Mouse (Mus musculus) midbrain, postnatal 0 days (tissue): ENCODE data around the gene Siglecg. TPM values are rescaled to one million over a fixed set of nuclear protein-coding genes. Genes with fewer than 3 reads are reported as not detected.

Experiments
- ATAC-seq: fragments of 200-750 bp; cut with Nextera tagmentation; 2 replicates; pipeline ENCODE4 v1.8.0; 2017; ENCODE audit warnings: moderate number of reproducible peaks, mild to moderate bottlenecking, moderate TSS enrichment, moderate library complexity; ENCODE audit not compliant: low FRiP score
- DNase-seq: peaks from one replicate; pipeline ENCODE4 v3.0.0-alpha.2; 2015; ENCODE audit warnings: low spot score
- H3K27ac ChIP-seq: fragments of 300-500 bp; sonication (generic); 2 replicates; pipeline ENCODE4 v1.5.1; 2014; ENCODE audit warnings: low read depth, mild to moderate bottlenecking, low read length, mixed read lengths
- H3K27me3 ChIP-seq: fragments of 300-500 bp; sonication (generic); 2 replicates; pipeline ENCODE4 v1.6.1; 2014; ENCODE audit warnings: low read length, control low read depth, mixed read lengths; ENCODE audit not compliant: insufficient read depth
- H3K36me3 ChIP-seq: fragments of 300-500 bp; sonication (generic); 2 replicates; pipeline ENCODE4 v1.6.1; 2014; ENCODE audit warnings: low read length, control low read depth, mixed read lengths; ENCODE audit not compliant: insufficient read depth
- H3K4me1 ChIP-seq: fragments of 300-500 bp; sonication (generic); 2 replicates; pipeline ENCODE4 v1.6.1; 2014; ENCODE audit warnings: mild to moderate bottlenecking, control low read depth, antibody characterized with exemption, low read length, mixed read lengths; ENCODE audit not compliant: insufficient read depth
- H3K4me2 ChIP-seq: fragments of 300-500 bp; sonication (generic); 2 replicates; pipeline ENCODE4 v1.6.1; 2014; ENCODE audit warnings: low read depth, mild to moderate bottlenecking, low read length, mixed read lengths; ENCODE audit not compliant: poor library complexity, severe bottlenecking
- H3K4me3 ChIP-seq: fragments of 300-500 bp; sonication (generic); 2 replicates; pipeline ENCODE4 v1.5.1; 2014; ENCODE audit warnings: low read depth, mild to moderate bottlenecking, low read length, moderate library complexity
- H3K9ac ChIP-seq: fragments of 300-500 bp; sonication (generic); replicated peaks from 2 replicates; pipeline ENCODE4 v1.6.1; 2014; ENCODE audit warnings: mild to moderate bottlenecking, low read length, moderate library complexity, mixed read lengths; ENCODE audit not compliant: poor library complexity, severe bottlenecking
- H3K9me3 ChIP-seq: fragments of 300-500 bp; sonication (generic); 2 replicates; pipeline ENCODE4 v1.6.1; 2016; ENCODE audit warnings: low read length, control low read depth
- CTCF ChIP-seq: IDR thresholded peaks from 2 replicates; pipeline ENCODE4 v1.5.1; 2016; ENCODE audit warnings: antibody characterized with exemption, mild to moderate bottlenecking
- WGBS: fragments of 180-500 bp; shearing (Covaris S2); extraction: QIAGEN DNeasy Blood & Tissue Kit; methylation state at CpG from one replicate; pipeline ENCODE4 v1.1.7; 2014; 5-methylcytosine and 5-hydroxymethylcytosine counted together
- polyA plus RNA-seq: library from polyadenylated mRNA; unstranded; fragments of >200 nt; fragmentation: Nextera tagmentation; extraction: Ambion mirVana; gene quantifications from 2 replicates; pipeline ENCODE4 v1.2.1, GENCODE M21; 2015
- total RNA-seq: library from RNA; depleted of rRNA; stranded (reverse); fragments of >200 nt; gene quantifications from 2 replicates; pipeline ENCODE4 v1.2.3, GENCODE M21; 2014

Gene Siglecg
- total and polyA plus RNA-seq, 2 experiments from 2014 or later: 0.05 TPM; not detected in 1

DNA sequence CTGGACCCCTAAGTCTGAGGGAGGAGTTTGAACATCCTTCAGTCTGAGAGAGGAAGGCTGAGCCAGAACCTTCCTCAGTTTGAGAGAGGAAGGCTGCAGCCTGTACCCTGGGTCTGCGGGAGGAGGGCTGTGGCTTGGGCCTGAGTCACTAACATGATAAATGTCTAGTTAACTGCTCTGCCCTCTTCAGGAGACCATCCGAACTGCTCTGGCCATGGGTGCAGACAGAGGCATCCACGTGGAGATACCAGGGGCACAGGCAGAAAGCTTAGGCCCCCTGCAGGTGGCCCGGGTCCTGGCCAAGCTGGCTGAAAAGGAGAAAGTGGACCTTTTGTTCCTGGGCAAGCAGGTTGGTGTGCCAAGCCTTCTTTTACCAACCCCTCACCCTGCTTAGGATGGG is 44.6 kb downstream of the Siglecg start:
- Histone ChIP-seq H3K9me3 (no peaks in the 10 kb centered on the region), H3K9ac (no peak overlapping the region), H3K4me3 (no peak overlapping the region), H3K4me2 (no peak overlapping the region), H3K27me3 (no peaks in the 10 kb centered on the region), H3K4me1 (no peaks in the 10 kb centered on the region), H3K27ac (no peak overlapping the region), H3K36me3 (peaks cover 15% of the 10 kb centered on the region)
- no peak for TF ChIP-seq CTCF
- ATAC-seq (no peak), DNase-seq (no peak)
- WGBS: 49% methylated on average over 4 of the region's 4 CpGs

DNA sequence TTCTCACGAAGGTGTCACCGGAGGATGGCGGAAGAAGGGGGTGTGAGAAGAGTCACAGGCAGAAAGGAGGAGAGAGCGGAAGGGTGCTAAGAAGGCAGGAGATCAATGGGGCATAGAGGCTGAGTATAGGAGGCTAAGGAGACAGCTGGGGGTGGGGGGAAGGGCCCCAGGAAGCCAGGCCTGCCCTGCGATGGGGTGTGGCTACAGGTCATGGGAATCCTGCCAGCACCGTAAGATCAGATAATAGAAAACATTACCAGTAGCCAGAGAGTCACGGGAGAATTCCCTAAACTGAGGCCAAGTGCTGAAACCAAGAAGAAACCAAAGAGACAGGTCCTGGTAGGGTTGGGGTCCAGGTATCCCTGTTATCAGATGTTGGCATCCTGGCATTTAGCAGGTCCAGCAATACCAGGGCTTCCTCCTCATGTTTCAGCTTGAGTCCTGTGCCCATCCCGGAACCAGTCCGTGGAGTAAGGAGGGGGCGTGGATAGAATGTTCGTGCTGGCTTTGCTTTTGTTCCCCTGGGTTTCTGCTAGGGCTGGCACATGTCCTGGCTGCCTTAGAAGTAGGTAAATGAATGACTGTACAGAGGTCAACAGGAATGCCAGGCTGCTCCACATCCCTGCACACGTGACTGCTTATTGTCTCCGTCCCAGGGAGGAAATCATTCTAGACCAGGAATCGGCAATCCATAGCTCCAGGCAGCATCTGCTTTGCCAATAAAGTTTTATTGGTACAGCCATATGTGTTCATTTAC is 45.8 kb downstream of the Siglecg start:
- Histone ChIP-seq H3K9me3 (no peaks in the 10 kb centered on the region), H3K9ac (no peak overlapping the region), H3K4me1 (no peaks in the 10 kb centered on the region), H3K4me2 (no peak overlapping the region), H3K36me3 (peaks cover 15% of the 10 kb centered on the region), H3K4me3 (no peak overlapping the region), H3K27me3 (no peaks in the 10 kb centered on the region), H3K27ac (no peak overlapping the region)
- TF ChIP-seq CTCF: no peak
- DNase-seq: no peak
- 92% methylated on average over 14 of the region's 14 CpGs for WGBS
- no peak for ATAC-seq

DNA sequence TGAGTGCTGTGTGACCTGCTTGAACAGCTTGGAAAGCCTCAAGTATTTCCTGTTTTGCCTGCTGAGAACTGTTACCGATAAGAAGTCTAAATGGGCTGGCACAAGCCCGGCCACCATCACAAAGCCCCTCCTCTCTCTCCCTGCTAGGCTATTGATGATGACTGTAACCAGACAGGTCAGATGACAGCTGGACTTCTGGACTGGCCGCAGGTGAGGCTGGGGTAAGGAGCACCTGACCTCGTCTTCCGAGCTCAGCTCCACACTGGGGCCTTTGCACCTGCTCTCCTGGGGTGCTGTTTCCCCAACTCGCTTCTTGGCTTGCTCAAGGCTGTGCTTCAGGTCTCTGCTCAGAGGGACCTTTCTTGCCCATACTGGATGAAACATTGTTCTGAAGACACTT is 46.4 kb downstream of the Siglecg start:
- peaks cover 15% of the 10 kb centered on the region for H3K36me3 ChIP-seq
- no peaks in the 10 kb centered on the region for H3K27me3 ChIP-seq
- H3K4me2 ChIP-seq: no peak overlapping the region
- no peak overlapping the region for H3K9ac ChIP-seq
- WGBS: 93% methylated on average over 6 of the region's 6 CpGs
- DNase-seq (no peak), ATAC-seq (no peak)
- no peaks in the 10 kb centered on the region for H3K9me3 ChIP-seq
- TF ChIP-seq CTCF: no peak
- no peak overlapping the region for H3K4me3 ChIP-seq
- no peak overlapping the region for H3K27ac ChIP-seq
- no peaks in the 10 kb centered on the region for H3K4me1 ChIP-seq

DNA sequence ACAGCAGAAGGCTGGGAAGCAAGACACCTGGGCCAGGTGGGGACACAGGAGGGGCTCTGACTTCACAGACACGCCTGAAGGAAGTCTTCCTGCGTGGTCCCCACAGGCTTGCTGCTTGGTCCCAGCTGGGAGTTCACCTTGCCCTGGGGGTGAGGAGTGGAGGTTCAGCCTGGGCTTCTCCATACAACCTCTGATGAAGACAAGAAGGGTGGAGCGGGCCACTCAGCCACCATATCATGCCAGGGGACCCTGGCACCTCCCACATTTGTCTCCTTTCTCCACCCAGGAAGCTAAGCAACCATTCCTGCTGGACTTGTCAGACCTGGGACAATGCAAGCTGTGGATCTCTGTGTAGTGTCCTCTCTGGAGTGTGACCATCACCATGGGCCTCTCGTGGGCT is 54.8 kb downstream of the Siglecg start, which contains the start of gene Vsig10l:
Gene Vsig10l, plus strand, starts transcription at position 301 of the 400 bp plus-strand sequence.
- H3K9ac ChIP-seq: no peak within 1 kb of the TSS
- no peak within 1 kb of the TSS for H3K4me2 ChIP-seq
- H3K4me1 ChIP-seq: no peaks in the 10 kb centered on the region
- H3K27ac ChIP-seq: no peak within 1 kb of the TSS
- no peaks in the 10 kb centered on the region for H3K9me3 ChIP-seq
- WGBS: 61% methylated on average over 4 of the region's 4 CpGs
- no peak within 1 kb of the TSS for H3K4me3 ChIP-seq
- H3K36me3 ChIP-seq: no peaks in the 10 kb centered on the region
- ATAC-seq (no peak), DNase-seq (no peak)
- no peaks in the 10 kb centered on the region for H3K27me3 ChIP-seq
- TF ChIP-seq CTCF: no peak

DNA sequence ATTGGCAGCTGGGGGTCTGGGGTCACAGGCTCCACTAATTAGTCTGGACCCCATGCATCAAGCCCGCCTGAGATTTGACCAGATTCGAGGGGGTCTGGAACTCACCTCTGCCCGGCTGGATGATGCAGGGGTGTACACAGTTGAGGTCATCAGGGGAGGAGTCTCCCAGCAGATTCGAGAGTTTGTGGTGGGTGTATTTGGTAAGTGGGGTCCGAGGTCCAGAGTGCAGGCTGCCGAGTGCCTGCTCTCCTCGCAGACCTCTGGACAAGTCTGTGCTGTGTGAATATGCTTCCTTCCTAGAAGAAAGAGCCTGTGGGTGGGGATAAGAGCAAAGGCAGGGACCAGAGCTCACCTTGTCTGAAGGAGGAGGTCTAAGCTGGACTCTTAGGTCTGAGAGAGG is 56.0 kb downstream of the Siglecg start:
- no peaks in the 10 kb centered on the region for H3K27me3 ChIP-seq
- TF ChIP-seq CTCF: no peak
- no peaks in the 10 kb centered on the region for H3K36me3 ChIP-seq
- no peak overlapping the region for H3K4me2 ChIP-seq
- ATAC-seq (no peak), DNase-seq (no peak)
- H3K9ac ChIP-seq: no peak overlapping the region
- no peak overlapping the region for H3K27ac ChIP-seq
- H3K4me1 ChIP-seq: no peaks in the 10 kb centered on the region
- 83% methylated on average over 7 of the region's 7 CpGs for WGBS
- H3K4me3 ChIP-seq: no peak overlapping the region
- no peaks in the 10 kb centered on the region for H3K9me3 ChIP-seq

DNA sequence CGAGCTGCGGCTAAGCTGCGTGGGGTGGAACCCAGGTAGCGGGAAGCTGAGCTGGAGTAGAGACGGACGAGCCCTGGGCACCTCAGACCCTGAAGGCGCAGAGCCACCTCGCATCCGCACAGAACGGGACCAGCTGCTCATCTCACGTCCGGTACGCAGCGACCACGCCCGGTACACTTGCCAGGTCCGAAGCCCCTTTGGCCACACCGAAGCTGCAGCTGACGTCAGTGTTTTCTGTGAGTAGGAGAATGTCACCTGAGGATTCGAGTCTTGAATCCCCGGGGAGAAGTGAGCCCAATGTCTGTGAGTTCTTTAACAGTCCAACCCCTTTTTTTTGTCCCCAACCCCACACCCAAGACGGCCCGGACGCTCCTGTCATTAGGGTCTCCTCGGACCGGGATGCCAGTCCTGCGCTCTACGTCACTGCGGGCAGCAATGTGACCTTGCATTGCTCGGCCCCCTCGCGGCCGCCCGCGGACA is 56.9 kb downstream of the Siglecg start:
- peak; percentile 4 for ATAC-seq
- WGBS: 6% methylated on average over 34 of the region's 35 CpGs

More for the DNA sequence above, 56.9 kb downstream of the Siglecg start:
- TF ChIP-seq CTCF: no peak; the same call in 1 of the 2 replicates
- Histone ChIP-seq H3K9me3 (no peaks in the 10 kb centered on the region), H3K27me3 (no peaks in the 10 kb centered on the region), H3K4me1 (no peaks in the 10 kb centered on the region), H3K9ac (peak overlapping the region; percentile 71), H3K27ac (peak overlapping the region; percentile 68; the same call in 1 of the 2 replicates), H3K4me2 (peak overlapping the region; percentile 89), H3K36me3 (no peaks in the 10 kb centered on the region), H3K4me3 (peak overlapping the region; percentile 48)
- peak; percentile 61 for DNase-seq
